Mouse (Mus musculus) ES-Bruce4 (cell line): Measurements from ENCODE around the gene Pik3r1. TPM values are rescaled to one million over a fixed set of nuclear protein-coding genes. Genes with fewer than 3 reads are reported as not detected.

Experiments used
- H3K27ac ChIP-seq: 2 replicates; pipeline ENCODE4 v1.5.1; 2012; ENCODE audit warnings: low read length, inconsistent platforms; ENCODE audit not compliant: insufficient read depth
- H3K27me3 ChIP-seq: 2 replicates; pipeline ENCODE4 v1.6.1; 2012; ENCODE audit warnings: mild to moderate bottlenecking, low read length, inconsistent platforms; ENCODE audit not compliant: control insufficient read depth, poor library complexity, insufficient read depth, severe bottlenecking
- H3K36me3 ChIP-seq: 2 replicates; pipeline ENCODE4 v1.6.1; 2012; ENCODE audit warnings: inconsistent platforms, mild to moderate bottlenecking, low read length, moderate library complexity; ENCODE audit not compliant: control insufficient read depth, poor library complexity, insufficient read depth, severe bottlenecking
- H3K4me1 ChIP-seq: one replicate; pipeline ENCODE4 v1.8.1; 2011; ENCODE audit warnings: low read length; ENCODE audit not compliant: control insufficient read depth, insufficient read depth
- H3K4me3 ChIP-seq: 2 replicates; pipeline ENCODE4 v1.5.1; 2011; ENCODE audit warnings: low read depth, mild to moderate bottlenecking, low read length
- H3K9ac ChIP-seq: 2 replicates; pipeline ENCODE4 v1.6.1; 2012; ENCODE audit warnings: low read depth, mild to moderate bottlenecking, inconsistent platforms; ENCODE audit not compliant: poor library complexity, severe bottlenecking
- H3K9me3 ChIP-seq: replicated peaks from 2 replicates; pipeline ENCODE4 v1.6.1; 2012; ENCODE audit warnings: mild to moderate bottlenecking, low read length, inconsistent platforms; ENCODE audit not compliant: control insufficient read depth, poor library complexity, insufficient read depth, severe bottlenecking
- CTCF ChIP-seq: IDR thresholded peaks from one replicate; pipeline ENCODE4 v1.8.1; 2011; ENCODE audit warnings: low read depth, low read length
- EP300 ChIP-seq: IDR thresholded peaks from 2 replicates; pipeline ENCODE4 v1.6.1; 2011; ENCODE audit warnings: low read depth, low read length; ENCODE audit not compliant: insufficient read depth
- POLR2A ChIP-seq: IDR thresholded peaks from one replicate; pipeline ENCODE4 v1.8.1; 2011; ENCODE audit warnings: low read length; ENCODE audit not compliant: insufficient read depth
- polyA plus RNA-seq: library from polyadenylated mRNA; stranded (reverse); fragments of >200 nt; gene quantifications from 2 replicates; pipeline ENCODE4 v1.2.4, GENCODE M21; 2011; ENCODE audit warnings: low read depth; ENCODE audit not compliant: missing spikeins, insufficient read depth, insufficient read length

Pik3r1 gene
- polyA plus RNA-seq, 1 experiment = 7.5 TPM

DNA sequence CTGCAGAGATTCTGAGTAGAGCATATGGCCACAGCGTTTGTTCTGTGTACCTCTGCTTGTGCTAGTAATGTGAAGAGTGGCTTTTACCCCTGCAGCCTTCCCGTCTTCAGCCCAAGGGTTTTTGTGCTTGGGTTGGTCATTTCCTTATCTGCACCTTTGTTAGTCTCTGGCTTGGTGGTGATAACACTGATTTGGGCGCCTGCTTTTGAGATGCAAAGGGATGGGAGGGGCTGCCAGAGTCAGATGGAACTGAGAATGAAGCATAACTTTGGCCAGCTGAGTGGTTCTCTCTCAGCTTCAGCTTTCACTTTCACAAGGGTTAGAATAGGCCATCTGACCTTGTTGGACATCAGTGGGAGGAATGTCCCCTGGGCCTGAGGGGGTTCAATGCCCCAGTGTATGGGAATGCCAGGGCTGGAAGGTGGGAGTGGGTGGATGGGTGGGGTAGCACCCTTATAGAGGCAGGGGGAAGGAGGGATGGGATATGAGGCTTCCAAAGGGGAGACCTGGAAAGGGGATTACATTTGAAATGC is 37.6 kb upstream of the Pik3r1 start:
- no peak overlapping the region for H3K27ac ChIP-seq
- TF ChIP-seq CTCF (no peak), POLR2A (no peak), EP300 (no peak)
- peaks cover 1% of the 10 kb centered on the region; the same call in 1 of the 2 replicates for H3K27me3 ChIP-seq
- H3K9ac ChIP-seq = no peak overlapping the region
- peaks cover 6% of the 10 kb centered on the region for H3K4me1 ChIP-seq
- H3K36me3 ChIP-seq = no peaks in the 10 kb centered on the region
- H3K9me3 ChIP-seq = no peaks in the 10 kb centered on the region
- no peak overlapping the region for H3K4me3 ChIP-seq

DNA sequence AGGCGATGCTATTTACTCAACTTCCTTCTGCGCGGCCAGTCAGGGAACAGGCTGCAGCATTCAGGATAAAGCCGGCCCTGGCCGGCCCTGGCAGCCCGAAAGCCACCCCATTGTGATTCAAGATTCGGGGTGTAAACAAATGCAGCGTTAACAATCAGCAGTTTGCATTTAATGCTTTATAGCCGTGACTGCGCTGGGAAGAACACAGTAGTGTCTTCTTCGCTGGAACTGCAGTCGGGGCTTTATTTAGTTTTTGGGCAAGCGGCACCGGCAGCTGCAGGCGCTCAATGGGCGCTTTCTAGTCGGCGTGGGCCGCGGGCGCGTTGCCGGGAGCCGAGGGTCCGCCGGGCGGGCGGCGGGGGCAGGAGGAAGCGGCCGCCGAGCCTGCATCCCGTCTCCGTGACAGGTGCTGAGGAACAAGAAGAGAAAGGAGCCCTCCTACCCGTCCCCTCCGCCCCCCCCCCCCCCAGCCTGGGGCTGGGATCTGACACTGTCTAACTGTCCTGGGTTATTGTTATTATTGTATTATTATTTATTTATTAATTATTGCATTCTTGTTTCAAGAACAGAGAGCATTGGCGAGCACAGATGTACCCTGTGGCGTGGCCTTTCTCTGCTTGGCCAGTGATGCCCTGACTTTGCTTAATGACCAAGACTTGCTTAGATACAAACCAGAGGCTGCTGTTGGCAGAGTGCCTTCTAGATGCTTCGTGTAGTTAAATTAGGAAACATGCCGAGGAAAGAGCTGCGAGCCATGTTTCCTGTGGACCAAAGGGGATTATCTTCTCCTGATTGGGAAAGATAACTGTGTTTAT is 33.6 kb upstream of the Pik3r1 start:
- Histone ChIP-seq H3K36me3 (no peaks in the 10 kb centered on the region), H3K27me3 (peaks cover 1% of the 10 kb centered on the region; the same call in 1 of the 2 replicates), H3K9me3 (no peaks in the 10 kb centered on the region), H3K4me1 (peaks cover 7% of the 10 kb centered on the region), H3K9ac (peak overlapping the region; percentile 75), H3K27ac (no peak overlapping the region), H3K4me3 (peak overlapping the region; percentile 87)
- TF ChIP-seq CTCF (no peak), EP300 (peak; percentile 94)

DNA sequence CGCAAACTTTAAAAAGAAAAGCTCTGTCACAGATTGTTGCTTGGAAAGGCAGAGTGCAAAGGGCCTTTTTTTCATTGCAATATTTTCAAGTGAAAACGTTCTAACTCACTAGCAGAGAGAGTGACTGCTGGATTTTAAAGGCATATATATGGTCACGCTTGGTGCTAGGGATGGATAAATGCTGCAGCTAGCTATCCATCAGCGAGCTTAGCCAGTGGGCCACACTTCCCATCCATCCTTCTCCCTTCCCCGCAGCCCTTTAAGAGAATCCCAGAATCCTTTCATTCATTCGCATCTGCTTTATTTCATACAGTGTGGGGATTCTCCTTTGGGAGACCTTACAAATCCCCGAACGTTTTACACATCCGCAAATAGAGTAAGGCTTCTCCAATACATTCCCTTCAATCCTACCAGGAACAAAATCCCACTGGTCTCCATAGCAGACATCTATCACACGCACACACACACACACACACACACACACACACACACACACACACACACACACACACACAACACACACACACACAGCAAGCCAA is 32.9 kb upstream of the Pik3r1 start:
- H3K9ac ChIP-seq = 0 out of 2 replicates have a peak overlapping the region, but pooled peaks have one; percentile 75
- H3K27me3 ChIP-seq = peaks cover 1% of the 10 kb centered on the region; the same call in 1 of the 2 replicates
- H3K4me3 ChIP-seq = peak overlapping the region; percentile 87
- no peaks in the 10 kb centered on the region for H3K9me3 ChIP-seq
- H3K4me1 ChIP-seq = peaks cover 7% of the 10 kb centered on the region
- no peaks in the 10 kb centered on the region for H3K36me3 ChIP-seq
- H3K27ac ChIP-seq = no peak overlapping the region
- no peak for TF ChIP-seq POLR2A
- no peak for TF ChIP-seq EP300
- TF ChIP-seq CTCF = no peak

DNA sequence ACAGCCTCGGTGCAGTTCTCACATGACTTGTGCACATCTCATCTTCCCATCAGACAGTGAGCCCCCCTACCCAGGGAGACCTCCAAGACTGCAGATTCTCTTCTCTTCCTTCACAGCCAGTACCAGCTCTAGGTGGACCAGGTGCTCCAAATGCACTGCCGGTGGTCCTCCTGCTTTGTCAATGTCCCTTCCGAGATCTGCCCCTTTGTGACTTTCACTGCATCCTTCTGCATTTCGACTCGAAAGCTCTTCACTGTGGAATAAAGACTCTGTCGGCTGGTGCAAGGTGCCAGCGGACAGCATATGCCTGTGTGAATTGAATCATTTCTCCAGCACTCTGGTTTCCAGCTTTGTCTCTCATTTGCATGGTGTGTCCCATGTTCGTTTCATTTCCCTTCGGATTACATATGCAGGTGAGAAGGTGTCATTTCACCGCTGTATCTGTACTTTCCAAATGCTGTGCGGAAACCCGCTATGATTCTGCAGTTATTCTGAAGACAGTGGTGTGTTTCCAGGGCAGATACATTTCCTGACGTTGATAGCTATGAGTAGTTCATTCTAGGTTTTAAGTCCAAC is 32.1 kb upstream of the Pik3r1 start:
- Histone ChIP-seq H3K9ac (no peak overlapping the region), H3K4me1 (peaks cover 1% of the 10 kb centered on the region), H3K27me3 (peaks cover 1% of the 10 kb centered on the region; the same call in 1 of the 2 replicates), H3K27ac (no peak overlapping the region), H3K9me3 (no peaks in the 10 kb centered on the region), H3K4me3 (no peak overlapping the region), H3K36me3 (no peaks in the 10 kb centered on the region)
- TF ChIP-seq CTCF (no peak), EP300 (no peak), POLR2A (no peak)

DNA sequence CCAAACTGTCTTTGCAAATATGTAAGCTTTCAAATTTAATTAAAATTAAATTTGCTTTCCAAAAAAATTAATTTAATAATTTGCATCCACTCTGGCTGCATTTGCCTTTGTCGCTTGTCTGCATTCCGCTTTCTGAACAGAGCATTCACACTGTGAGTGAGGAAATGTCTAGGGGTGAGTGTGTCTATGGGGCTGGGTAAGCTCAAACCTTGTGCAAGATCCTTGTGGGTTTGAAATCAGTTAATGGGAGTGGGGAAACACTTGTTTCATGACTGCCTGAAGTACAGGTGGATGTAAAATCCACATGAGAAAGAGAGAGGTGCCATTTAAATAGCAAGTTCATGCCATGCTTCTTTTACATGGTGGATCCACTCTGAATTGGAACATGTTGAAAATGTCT is 31.3 kb upstream of the Pik3r1 start:
- Histone ChIP-seq H3K36me3 (no peaks in the 10 kb centered on the region), H3K9ac (no peak overlapping the region), H3K4me1 (peaks cover 1% of the 10 kb centered on the region), H3K4me3 (no peak overlapping the region), H3K27me3 (0 out of 2 replicates have a peak, but pooled peaks cover 1% of the 10 kb centered on the region), H3K9me3 (no peaks in the 10 kb centered on the region), H3K27ac (no peak overlapping the region)
- TF ChIP-seq POLR2A (no peak), EP300 (no peak)

DNA sequence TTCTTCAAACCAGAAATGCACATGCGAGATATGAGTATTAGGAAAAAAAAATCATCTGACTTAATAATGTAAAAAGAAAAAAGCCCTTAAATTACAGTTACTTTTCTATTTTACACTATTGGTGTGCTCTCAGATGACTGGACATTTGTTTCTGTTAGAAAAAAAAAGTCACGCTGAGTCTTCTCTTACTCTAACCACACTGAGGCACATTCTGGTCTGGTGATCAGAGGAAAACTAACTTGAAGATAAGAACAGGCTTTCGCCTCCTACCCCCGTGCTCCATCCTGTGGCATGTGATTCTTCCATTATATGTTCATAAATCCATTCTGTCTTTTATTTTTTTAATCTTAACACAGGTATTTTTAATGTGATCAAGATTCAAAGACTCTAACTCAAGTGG is 30.5 kb upstream of the Pik3r1 start:
- 0 out of 2 replicates have a peak, but pooled peaks cover 1% of the 10 kb centered on the region for H3K27me3 ChIP-seq
- H3K36me3 ChIP-seq = no peaks in the 10 kb centered on the region
- no peak overlapping the region for H3K4me3 ChIP-seq
- no peak overlapping the region for H3K9ac ChIP-seq
- H3K4me1 ChIP-seq = peaks cover 1% of the 10 kb centered on the region
- no peaks in the 10 kb centered on the region for H3K9me3 ChIP-seq
- no peak for TF ChIP-seq CTCF
- TF ChIP-seq EP300 = no peak
- TF ChIP-seq POLR2A = no peak
- H3K27ac ChIP-seq = no peak overlapping the region
